Mouse (Mus musculus): ENCODE results near the gene Hadh. TPM values are rescaled to one million over a fixed set of nuclear protein-coding genes. Genes with fewer than 3 reads are reported as not detected.

The Hadh gene
- polyA plus RNA-seq, 1 experiment from 2014 or later, result 305 TPM

DNA sequence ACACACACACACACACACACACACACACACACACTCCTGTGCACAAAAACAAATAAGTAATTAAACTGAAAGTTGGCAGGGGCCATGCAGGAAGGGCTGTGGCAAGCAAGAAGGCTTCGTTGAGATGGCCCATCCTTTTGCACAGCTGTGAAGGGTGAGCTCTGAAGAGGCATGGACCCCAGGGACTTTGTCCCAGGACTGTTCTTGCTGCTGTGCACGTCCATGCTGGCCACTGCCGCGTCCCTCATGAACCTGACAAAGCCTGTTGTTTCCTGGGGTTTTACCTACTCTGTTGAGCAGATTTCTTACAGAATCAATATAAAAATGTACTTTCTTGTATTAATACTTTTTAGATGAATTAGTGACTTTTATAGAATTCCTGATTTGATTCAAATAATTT is 20.0 kb upstream of the Hadh start:
- no peaks in the 10 kb centered on the region; the same call in 1 of the 2 replicates for H3K4me1 ChIP-seq (ENCODE audit: insufficient read depth)
- no peaks in the 10 kb centered on the region for H3K27me3 ChIP-seq (ENCODE audit: insufficient read depth, low read length)
- H3K4me2 ChIP-seq (ENCODE audit: low read depth, low read length), result no peak overlapping the region
- TF ChIP-seq CTCF (IDR thresholded peaks at IDR 0.05; ENCODE audit: low read depth) (no peak), EP300 (IDR thresholded peaks at IDR 0.05; ENCODE audit: low read depth) (no peak)
- H3K9me3 ChIP-seq (ENCODE audit: low read length), result no peaks in the 10 kb centered on the region
- WGBS (ENCODE audit: insufficient replicate concordance), result 85% methylated on average over 4 of the region's 4 CpGs
- ATAC-seq, result no peak
- H3K27ac ChIP-seq (ENCODE audit: low read depth), result no peak overlapping the region
- no peaks in the 10 kb centered on the region for H3K36me3 ChIP-seq (replicated peaks; ENCODE audit: insufficient read depth, low read length)
- no peak overlapping the region for H3K4me3 ChIP-seq (ENCODE audit: low read depth, low read length)
- no peak overlapping the region for H3K9ac ChIP-seq (replicated peaks)
- DNase-seq, result no peak

DNA sequence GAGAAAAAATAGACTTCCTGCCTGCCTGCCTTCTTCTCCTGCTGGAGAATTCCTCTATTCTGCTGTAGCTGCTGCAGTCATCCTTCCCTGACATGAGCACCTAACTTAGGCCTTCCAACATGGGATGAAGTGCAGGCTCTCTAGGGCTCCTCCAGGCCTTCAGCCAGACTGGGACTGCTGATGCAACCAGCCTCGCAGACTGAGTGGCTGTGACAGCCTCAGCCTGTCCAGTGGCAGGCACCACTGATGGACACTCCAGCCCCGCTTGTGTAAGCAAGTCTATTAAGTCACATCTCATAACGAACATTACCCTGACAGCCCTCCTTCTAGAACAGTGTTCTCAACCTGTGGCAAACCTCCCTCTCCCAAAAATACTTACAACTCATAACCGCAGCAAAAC is 2.2 kb upstream of the Hadh start:
- Histone ChIP-seq H3K9me3 (ENCODE audit: low read length) (no peaks in the 10 kb centered on the region), H3K27me3 (ENCODE audit: insufficient read depth, low read length) (no peaks in the 10 kb centered on the region), H3K4me1 (ENCODE audit: insufficient read depth) (peaks cover 18% of the 10 kb centered on the region), H3K4me3 (ENCODE audit: low read depth, low read length) (no peak overlapping the region), H3K9ac (replicated peaks) (no peak overlapping the region), H3K4me2 (ENCODE audit: low read depth, low read length) (no peak overlapping the region), H3K36me3 (replicated peaks; ENCODE audit: insufficient read depth, low read length) (no peaks in the 10 kb centered on the region), H3K27ac (ENCODE audit: low read depth) (no peak overlapping the region)
- TF ChIP-seq CTCF (IDR thresholded peaks at IDR 0.05; ENCODE audit: low read depth) (no peak), EP300 (IDR thresholded peaks at IDR 0.05; ENCODE audit: low read depth) (no peak)
- ATAC-seq (no peak), DNase-seq (no peak)
- WGBS (ENCODE audit: insufficient replicate concordance), result 76% methylated on average over 4 of the region's 4 CpGs

- DNase-seq, result no peak
- Histone ChIP-seq H3K27me3 (ENCODE audit: insufficient read depth, low read length) (no peaks in the 10 kb centered on the region), H3K4me1 (ENCODE audit: insufficient read depth) (peaks cover 18% of the 10 kb centered on the region), H3K36me3 (replicated peaks; ENCODE audit: insufficient read depth, low read length) (no peaks in the 10 kb centered on the region), H3K9me3 (ENCODE audit: low read length) (no peaks in the 10 kb centered on the region), H3K4me3 (ENCODE audit: low read depth, low read length) (peak overlapping the region; percentile 77), H3K9ac (replicated peaks) (peak overlapping the region; percentile 79), H3K27ac (ENCODE audit: low read depth) (peak overlapping the region; percentile 95), H3K4me2 (ENCODE audit: low read depth, low read length) (peak overlapping the region; percentile 87)
- 22% methylated on average over 10 of the region's 10 CpGs for WGBS (ENCODE audit: insufficient replicate concordance)
- no peak for TF ChIP-seq CTCF (IDR thresholded peaks at IDR 0.05; ENCODE audit: low read depth)
- TF ChIP-seq EP300 (IDR thresholded peaks at IDR 0.05; ENCODE audit: low read depth), result no peak
- ATAC-seq, result peak; percentile 2; the same call in 1 of the 2 replicates
Measured at GRCm38 (mm10) chr3:131272374-131273100, 636 bp upstream of the Hadh start.

DNA sequence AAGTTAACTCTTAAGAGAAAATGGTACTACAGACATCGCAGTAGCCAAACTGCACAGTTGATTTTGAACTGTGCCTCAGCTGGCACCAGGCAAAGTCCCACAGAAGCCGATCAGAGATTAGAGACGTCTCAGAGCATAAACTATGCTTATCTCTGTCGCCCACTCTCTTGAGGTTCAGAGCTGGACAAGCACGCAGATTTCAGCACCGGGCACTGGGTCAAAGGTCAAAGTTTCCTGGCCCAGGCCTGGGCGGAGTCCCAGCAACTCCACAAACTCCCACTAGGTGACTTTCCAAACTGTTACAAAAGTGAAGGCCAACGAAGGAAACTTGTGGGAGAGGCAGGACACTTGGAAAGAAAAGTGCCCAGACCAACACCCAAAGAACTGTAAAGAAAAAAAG is 744 bp downstream of the Hadh start:
- peak; percentile 73 for ATAC-seq
- peak overlapping the region; percentile 95 for H3K27ac ChIP-seq (ENCODE audit: low read depth)

DNA sequence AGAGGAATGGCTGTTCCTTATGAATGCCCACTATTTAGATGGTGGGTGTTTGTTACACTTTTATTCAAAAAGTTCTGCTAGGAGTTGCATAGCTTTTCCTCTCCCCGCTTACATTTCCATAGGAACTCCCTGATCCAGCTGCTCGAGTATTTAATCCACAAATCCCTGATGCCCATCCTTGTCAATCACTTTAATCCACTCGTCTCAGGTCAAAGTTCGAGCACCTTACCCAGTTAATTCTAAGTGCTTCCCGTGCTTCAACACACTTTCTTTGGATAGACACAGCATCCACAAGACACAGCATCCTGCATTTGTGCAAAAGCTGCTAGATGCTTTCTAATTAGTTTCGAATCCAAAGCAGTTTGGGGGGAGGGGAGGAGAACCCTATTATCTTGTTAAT is 1.5 kb downstream of the Hadh start:
- Histone ChIP-seq H3K4me3 (ENCODE audit: low read depth, low read length) (peak overlapping the region; percentile 77), H3K36me3 (replicated peaks; ENCODE audit: insufficient read depth, low read length) (peaks cover 3% of the 10 kb centered on the region; the same call in 1 of the 2 replicates), H3K4me2 (ENCODE audit: low read depth, low read length) (peak overlapping the region; percentile 87), H3K27me3 (ENCODE audit: insufficient read depth, low read length) (no peaks in the 10 kb centered on the region), H3K9me3 (ENCODE audit: low read length) (no peaks in the 10 kb centered on the region), H3K27ac (ENCODE audit: low read depth) (peak overlapping the region; percentile 95), H3K9ac (replicated peaks) (peak overlapping the region; percentile 27; the same call in 1 of the 2 replicates), H3K4me1 (ENCODE audit: insufficient read depth) (peaks cover 23% of the 10 kb centered on the region)
- TF ChIP-seq CTCF (IDR thresholded peaks at IDR 0.05; ENCODE audit: low read depth), result no peak
- TF ChIP-seq EP300 (IDR thresholded peaks at IDR 0.05; ENCODE audit: low read depth), result no peak
- no peak for DNase-seq
- ATAC-seq, result no peak
- WGBS (ENCODE audit: insufficient replicate concordance), result 61% methylated on average over 6 of the region's 6 CpGs

More for the DNA sequence above, 744 bp downstream of the Hadh start:
- peaks cover 23% of the 10 kb centered on the region for H3K4me1 ChIP-seq (ENCODE audit: insufficient read depth)
- no peaks in the 10 kb centered on the region for H3K9me3 ChIP-seq (ENCODE audit: low read length)
- H3K4me2 ChIP-seq (ENCODE audit: low read depth, low read length), result peak overlapping the region; percentile 87
- H3K36me3 ChIP-seq (replicated peaks; ENCODE audit: insufficient read depth, low read length), result peaks cover 3% of the 10 kb centered on the region; the same call in 1 of the 2 replicates
- peak; percentile 82 for DNase-seq
- H3K4me3 ChIP-seq (ENCODE audit: low read depth, low read length), result peak overlapping the region; percentile 77
- TF ChIP-seq EP300 (IDR thresholded peaks at IDR 0.05; ENCODE audit: low read depth) (no peak), CTCF (IDR thresholded peaks at IDR 0.05; ENCODE audit: low read depth) (peak; percentile 35)
- H3K9ac ChIP-seq (replicated peaks), result peak overlapping the region; percentile 79
- WGBS (ENCODE audit: insufficient replicate concordance), result 5% methylated on average over 8 of the region's 8 CpGs
- no peaks in the 10 kb centered on the region for H3K27me3 ChIP-seq (ENCODE audit: insufficient read depth, low read length)

GRCm38 (mm10) chr3:131266366-131267050 is 5.4 kb downstream of the Hadh start:
- peak overlapping the region; percentile 92 for H3K27ac ChIP-seq (ENCODE audit: low read depth)
- no peak overlapping the region for H3K9ac ChIP-seq (replicated peaks)
- H3K4me3 ChIP-seq (ENCODE audit: low read depth, low read length), result no peak overlapping the region
- DNase-seq, result no peak
- no peak for ATAC-seq
- WGBS (ENCODE audit: insufficient replicate concordance), result 63% methylated on average over 3 of the region's 3 CpGs
- 0 out of 2 replicates have a peak overlapping the region, but pooled peaks have one; percentile 7 for H3K4me2 ChIP-seq (ENCODE audit: low read depth, low read length)
- no peaks in the 10 kb centered on the region for H3K9me3 ChIP-seq (ENCODE audit: low read length)
- peaks cover 19% of the 10 kb centered on the region for H3K4me1 ChIP-seq (ENCODE audit: insufficient read depth)
- peaks cover 3% of the 10 kb centered on the region; the same call in 1 of the 2 replicates for H3K36me3 ChIP-seq (replicated peaks; ENCODE audit: insufficient read depth, low read length)
- TF ChIP-seq CTCF (IDR thresholded peaks at IDR 0.05; ENCODE audit: low read depth) (no peak), EP300 (IDR thresholded peaks at IDR 0.05; ENCODE audit: low read depth) (no peak)
- H3K27me3 ChIP-seq (ENCODE audit: insufficient read depth, low read length), result no peaks in the 10 kb centered on the region

Measured in liver, postnatal 0 days (tissue).